18 mouse cellular contexts compared by ENCODE assay signal in genomic region chr3:37205226-37205800, GRCm38 (mm10). TPM values are rescaled to one million over a fixed set of nuclear protein-coding genes. Genes with fewer than 3 reads are reported as not detected.
DNase-seq lines count a peak whose midpoint lies in the region; ATAC-seq and TF ChIP-seq lines count a peak whose summit lies in the region.
"Had no signal": no experiment of that assay in that cellular context is flagged by ENCODE, and none has a peak within 500 bp of the region (broad histone marks: within the 10 kb centered on the region; RNA-seq: fewer than 3 reads in every experiment).

No protein-coding gene starts in this region.

- H3K36me3 ChIP-seq in spleen, adult 2 months (ENCODE audit: control insufficient read depth, insufficient read depth, low read length) = no peaks in the 10 kb centered on the region
- no peaks in the 10 kb centered on the region for H3K36me3 ChIP-seq in forebrain, embryonic 15.5 days
- H3K36me3 ChIP-seq: embryonic facial prominence, embryonic 13.5 days; forebrain, embryonic 10.5 days; neural tube, embryonic 12.5 days had no signal

- no peak overlapping the region for H3K4me3 ChIP-seq in spleen, adult 2 months (ENCODE audit: extremely low read depth, insufficient read depth, insufficient read length)
- H3K4me3 ChIP-seq in gastrocnemius, adult 2 months = no peak overlapping the region
- H3K4me3 ChIP-seq in forebrain, embryonic 15.5 days = no peak overlapping the region
- H3K4me3 ChIP-seq: neural tube, embryonic 12.5 days had no signal

- H3K27ac ChIP-seq in spleen, adult 2 months (ENCODE audit: insufficient read depth, low read length) = peak overlapping the region; percentile 37; the same call in 1 of the 2 replicates
- H3K27ac ChIP-seq in gastrocnemius, adult 2 months = no peak overlapping the region
- H3K27ac ChIP-seq in forebrain, embryonic 15.5 days (replicated peaks) = no peak overlapping the region
- H3K27ac ChIP-seq: embryonic facial prominence, embryonic 13.5 days; forebrain, embryonic 10.5 days; kidney, postnatal 0 days; neural tube, embryonic 12.5 days had no signal

- intact Hi-C loops in gastrocnemius, adult 2 months (cut with DNase I) = loop anchor here (10.0 kb wide), 2 partner anchors 209 to 361 kb away; partner anchors contain the start of gene Spata5

- H3K4me1 ChIP-seq in spleen, adult 2 months (ENCODE audit: control insufficient read depth, insufficient read depth, insufficient read length) = peaks cover 3% of the 10 kb centered on the region; the same call in 1 of the 2 replicates
- 0 out of 2 replicates have a peak, but pooled peaks cover 3% of the 10 kb centered on the region for H3K4me1 ChIP-seq in forebrain, embryonic 15.5 days
- H3K4me1 ChIP-seq: neural tube, embryonic 12.5 days had no signal

- no peak for TF ChIP-seq CTCF in spleen, adult 2 months (IDR thresholded peaks at IDR 0.05; ENCODE audit: extremely low read depth, insufficient read depth, insufficient read length, insufficient replicate concordance)
- no peak for TF ChIP-seq CTCF in gastrocnemius, adult 2 months (IDR thresholded peaks at IDR 0.05)

- peak; percentile 62 for ATAC-seq in granulocyte monocyte progenitor cell, adult 5-6 weeks (replicated peaks; ENCODE audit: poor library complexity, severe bottlenecking)
- no peak for ATAC-seq in forebrain, embryonic 15.5 days (replicated peaks)

- no peaks in the 10 kb centered on the region for H3K27me3 ChIP-seq in spleen, adult 2 months (ENCODE audit: control insufficient read depth, insufficient read depth, low read length)
- H3K27me3 ChIP-seq in forebrain, embryonic 15.5 days = no peaks in the 10 kb centered on the region
- H3K27me3 ChIP-seq: embryonic facial prominence, embryonic 13.5 days; neural tube, embryonic 12.5 days had no signal

- no peaks in the 10 kb centered on the region for H3K9me3 ChIP-seq in forebrain, embryonic 15.5 days
- H3K9me3 ChIP-seq: embryonic facial prominence, embryonic 13.5 days; forebrain, embryonic 10.5 days; neural tube, embryonic 12.5 days had no signal

- H3K9ac ChIP-seq in forebrain, embryonic 15.5 days (replicated peaks) = no peak overlapping the region
- H3K9ac ChIP-seq: embryonic facial prominence, embryonic 13.5 days; neural tube, embryonic 12.5 days had no signal

- peak; percentile 11 to 46 for DNase-seq in spleen, adult 2 months (ENCODE audit: low read depth in 1 of 2, low spot score in 2 of 2)
- no peak for DNase-seq in spleen, postnatal 14 days (ENCODE audit: low spot score in 2 of 2)
- DNase-seq in skeletal muscle tissue, adult 2 months (ENCODE audit: low read depth, low spot score) = peak; percentile 4
- peak; percentile 41 to 57 for DNase-seq in thymus, postnatal 36 days
- DNase-seq in gastrocnemius, adult 2 months = no peak
- no peak for DNase-seq in heart, adult 18-20 months
- DNase-seq: right cerebral cortex, postnatal 4 days had no signal

- H3K4me2 ChIP-seq in forebrain, embryonic 15.5 days (replicated peaks) = no peak overlapping the region

- 12% methylated on average over 8 of the region's 8 CpGs for WGBS in spleen, adult 2 months
- WGBS in forebrain, embryonic 15.5 days = 84% methylated on average over 8 of the region's 8 CpGs

- TF ChIP-seq POLR2A in spleen, adult 2 months (IDR thresholded peaks at IDR 0.05; ENCODE audit: low read depth, low read length) = no peak

RNA-seq across cellular contexts. Expression of gene Il21, which starts 27.1 kb away (rescaled TPM):
- polyA plus RNA-seq in spleen, adult 2 months (2012; rRNA removed) = not detected in 2 replicates
- total RNA-seq in granulocyte monocyte progenitor cell, adult 5-6 weeks (2014; fragmentation: Nextera tagmentation) = not detected in 2 replicates
- not detected in 2 replicates for total RNA-seq in granulocyte monocyte progenitor cell, adult 5-6 weeks (2017)
- not detected for total RNA-seq in gastrocnemius, adult 2 months (2021)
- total RNA-seq in heart, adult 18-20 months (2021) = not detected
- polyA plus RNA-seq in forebrain, embryonic 15.5 days (2015; fragmentation: Nextera tagmentation; extraction: Ambion mirVana) = not detected in 2 replicates
- total RNA-seq: heart, adult 2 months; heart, postnatal 10 days; midbrain, postnatal 0 days had no signal
- polyA plus RNA-seq: embryonic facial prominence, embryonic 13.5 days; forebrain, embryonic 10.5 days; heart, adult 2 months; kidney, postnatal 0 days; limb, embryonic 14.5 days; macrophage; midbrain, postnatal 0 days; neural tube, embryonic 12.5 days had no signal

Comparison
In these comparisons a context has a peak if more than half of its experiments do, and no peak if none do; other contexts are left out.
1. DNase-seq: peak in spleen, adult 2 months (2 of 2), skeletal muscle tissue, adult 2 months (single experiment) and thymus, postnatal 36 days (2 of 2); none in spleen, postnatal 14 days (0 of 2), gastrocnemius, adult 2 months (single experiment) and heart, adult 18-20 months (0 of 2).